In genomic region chr16:57075986-57076385, GRCm38 (mm10) we compare ENCODE assay signal across 41 mouse cellular contexts. TPM values are rescaled to one million over a fixed set of nuclear protein-coding genes. Genes with fewer than 3 reads are reported as not detected.
DNase-seq lines count a peak whose midpoint lies in the region; ATAC-seq lines count a peak whose summit lies in the region.
"Had no signal": no experiment of that assay in that cellular context is flagged by ENCODE, and none has a peak within 500 bp of the region (broad histone marks: within the 10 kb centered on the region; RNA-seq: fewer than 3 reads in every experiment).

No protein-coding gene starts in this region.

- H3K9ac ChIP-seq in forebrain, embryonic 13.5 days = no peak overlapping the region
- H3K9ac ChIP-seq: forebrain, postnatal 0 days; liver, embryonic 14.5 days had no signal

- H3K9me3 ChIP-seq in forebrain, embryonic 13.5 days (replicated peaks) = no peaks in the 10 kb centered on the region

- H3K36me3 ChIP-seq in forebrain, embryonic 13.5 days (ENCODE audit: poor library complexity, severe bottlenecking) = no peaks in the 10 kb centered on the region

- no peaks in the 10 kb centered on the region for H3K27me3 ChIP-seq in forebrain, embryonic 13.5 days

- peak; percentile 6 to 8 for DNase-seq in heart, adult 18-20 months
- no peak for DNase-seq in heart, adult 9 months (ENCODE audit: low spot score in 2 of 2)
- peak; percentile 11 for DNase-seq in Muller cell, postnatal 12 days (ENCODE audit: inconsistent ontology term)
- peak; percentile 74 for DNase-seq in adrenal gland, adult 2 months
- DNase-seq in adrenal gland, postnatal 36 days = peak; percentile 71 to 74
- DNase-seq in spleen, adult 18-20 months = no peak
- no peak for DNase-seq in kidney, adult 18-20 months
- DNase-seq: cerebellum, adult 18-20 months; cerebellum, postnatal 10 days; forebrain, postnatal 0 days; heart, postnatal 14 days; kidney, adult 9 months; kidney, postnatal 10 days; layer of hippocampus, postnatal 36 days; left cerebral cortex, postnatal 4 days; lung, adult 2 months; lung, postnatal 10 days; midbrain, embryonic 14.5 days; retina, postnatal 1 day; right cerebral cortex, postnatal 25 days; thymus, adult 18-20 months; thymus, postnatal 36 days had no signal

- no peak overlapping the region for H3K4me2 ChIP-seq in forebrain, embryonic 13.5 days

- ATAC-seq in forebrain, embryonic 13.5 days = no peak
- ATAC-seq: forebrain, postnatal 0 days; hindbrain, postnatal 0 days; intestine, embryonic 16.5 days had no signal

- WGBS in forebrain, embryonic 13.5 days = 76% methylated on average over 7 of the region's 7 CpGs

- H3K27ac ChIP-seq in forebrain, embryonic 13.5 days = no peak overlapping the region
- H3K27ac ChIP-seq: hindbrain, postnatal 0 days; liver, embryonic 14.5 days; macrophage; stomach, postnatal 0 days had no signal

- H3K4me3 ChIP-seq in forebrain, embryonic 13.5 days = no peak overlapping the region
- H3K4me3 ChIP-seq: erythroblast, embryonic 14.5 days had no signal

- H3K4me1 ChIP-seq in forebrain, embryonic 13.5 days = no peaks in the 10 kb centered on the region

RNA-seq across cellular contexts. Expression of gene Tmem45a2, which starts 4.8 kb away (rescaled TPM):
- not detected for total RNA-seq in heart, adult 18-20 months (2021)
- not detected for total RNA-seq in adrenal gland, adult 2 months (2021)
- not detected in 2 replicates for polyA plus RNA-seq in adrenal gland, adult 2 months (2012; rRNA removed)
- not detected for total RNA-seq in adrenal gland, postnatal 36 days (2021)
- not detected in 2 replicates for polyA plus RNA-seq in forebrain, embryonic 13.5 days (2015; fragmentation: Nextera tagmentation; extraction: Ambion mirVana)
- total RNA-seq: common myeloid progenitor, adult 5-6 weeks; gastrocnemius, adult 8-10 months; gastrocnemius, postnatal 4 days; heart, adult 8-10 months; heart, postnatal 14 days; left cerebral cortex, postnatal 4 days; megakaryocyte-erythroid progenitor cell, adult 5-6 weeks; monocyte, adult 5-6 weeks; neutrophil, adult 5-6 weeks had no signal
- polyA plus RNA-seq: brain, embryonic 14.5 days; erythroblast, embryonic 14.5 days; forebrain, embryonic 11.5 days; forebrain, postnatal 0 days; hindbrain, embryonic 11.5 days; large intestine, adult 2 months; limb, embryonic 14.5 days; macrophage; midbrain, embryonic 14.5 days had no signal

RNA-seq across cellular contexts. Expression of gene Tomm70a, which starts 45.5 kb away (rescaled TPM):
- 10 to 100 TPM; 41.7 to 45.8 TPM for total RNA-seq in heart, adult 18-20 months (2021)
- total RNA-seq in adrenal gland, adult 2 months (2021) = 10 to 100 TPM; 49.6 to 54.5 TPM
- polyA plus RNA-seq in adrenal gland, adult 2 months (2012; rRNA removed) = 15.0 and 15.5 TPM in 2 replicates
- total RNA-seq in adrenal gland, postnatal 36 days (2021) = 10 to 100 TPM; 56.3 to 59.2 TPM
- 43.2 and 47.2 TPM in 2 replicates for polyA plus RNA-seq in forebrain, embryonic 13.5 days (2015; fragmentation: Nextera tagmentation; extraction: Ambion mirVana)

Comparison
In these comparisons a context has a peak if more than half of its experiments do, and no peak if none do; other contexts are left out.
1. DNase-seq: peak in heart, adult 18-20 months (2 of 2), Muller cell, postnatal 12 days (single experiment), adrenal gland, adult 2 months (single experiment) and adrenal gland, postnatal 36 days (2 of 2); none in heart, adult 9 months (0 of 2), spleen, adult 18-20 months (0 of 2) and kidney, adult 18-20 months (single experiment).